Mouse (Mus musculus): ENCODE measurements around the gene Rxrg. TPM values are rescaled to one million over a fixed set of nuclear protein-coding genes. Genes with fewer than 3 reads are reported as not detected.

Rxrg gene
- polyA plus RNA-seq, 1 experiment from 2014 or later: 5.7 TPM

GRCm38 (mm10) chr1:167588747-167589558 lies 9.2 kb upstream of the Rxrg start:
- ATAC-seq (replicated peaks; ENCODE audit: insufficient number of reproducible peaks, low FRiP score, low TSS enrichment, low read depth): no peak
- H3K4me1 ChIP-seq (ENCODE audit: control insufficient read depth, insufficient read depth, low read length): no peaks in the 10 kb centered on the region
- DNase-seq (ENCODE audit: low spot score): no peak
- H3K27me3 ChIP-seq (ENCODE audit: control insufficient read depth, insufficient read depth, low read length): no peaks in the 10 kb centered on the region
- no peak overlapping the region for H3K9ac ChIP-seq (replicated peaks; ENCODE audit: low read length)
- no peaks in the 10 kb centered on the region for H3K9me3 ChIP-seq (replicated peaks; ENCODE audit: control insufficient read depth, low read length)
- WGBS: 87% methylated on average over 16 of the region's 16 CpGs
- no peaks in the 10 kb centered on the region for H3K36me3 ChIP-seq (replicated peaks; ENCODE audit: control insufficient read depth, insufficient read depth, low read depth, low read length)
- no peak overlapping the region for H3K4me2 ChIP-seq (ENCODE audit: low read depth, low read length)
- no peak overlapping the region for H3K4me3 ChIP-seq (ENCODE audit: low read depth, low read length)
- H3K27ac ChIP-seq (replicated peaks; ENCODE audit: low read depth, low read length): no peak overlapping the region

GRCm38 (mm10) chr1:167592175-167592574 lies 6.0 kb upstream of the Rxrg start:
- Histone ChIP-seq H3K4me3 (ENCODE audit: low read depth, low read length) (no peak overlapping the region), H3K27me3 (ENCODE audit: control insufficient read depth, insufficient read depth, low read length) (no peaks in the 10 kb centered on the region), H3K36me3 (replicated peaks; ENCODE audit: control insufficient read depth, insufficient read depth, low read depth, low read length) (no peaks in the 10 kb centered on the region), H3K9ac (replicated peaks; ENCODE audit: low read length) (no peak overlapping the region), H3K27ac (replicated peaks; ENCODE audit: low read depth, low read length) (no peak overlapping the region), H3K9me3 (replicated peaks; ENCODE audit: control insufficient read depth, low read length) (no peaks in the 10 kb centered on the region), H3K4me2 (ENCODE audit: low read depth, low read length) (no peak overlapping the region), H3K4me1 (ENCODE audit: control insufficient read depth, insufficient read depth, low read length) (no peaks in the 10 kb centered on the region)
- WGBS: 86% methylated on average over 8 of the region's 8 CpGs
- DNase-seq (ENCODE audit: low spot score): no peak
- ATAC-seq (replicated peaks; ENCODE audit: insufficient number of reproducible peaks, low FRiP score, low TSS enrichment, low read depth): no peak

- Histone ChIP-seq H3K36me3 (replicated peaks; ENCODE audit: control insufficient read depth, insufficient read depth, low read depth, low read length) (no peaks in the 10 kb centered on the region), H3K9me3 (replicated peaks; ENCODE audit: control insufficient read depth, low read length) (no peaks in the 10 kb centered on the region), H3K27me3 (ENCODE audit: control insufficient read depth, insufficient read depth, low read length) (no peaks in the 10 kb centered on the region; the same call in 1 of the 2 replicates), H3K9ac (replicated peaks; ENCODE audit: low read length) (no peak overlapping the region), H3K4me1 (ENCODE audit: control insufficient read depth, insufficient read depth, low read length) (no peaks in the 10 kb centered on the region), H3K27ac (replicated peaks; ENCODE audit: low read depth, low read length) (no peak overlapping the region), H3K4me2 (ENCODE audit: low read depth, low read length) (peak overlapping the region; percentile 1; the same call in 1 of the 2 replicates), H3K4me3 (ENCODE audit: low read depth, low read length) (no peak overlapping the region; the same call in 1 of the 2 replicates)
- WGBS: 8% methylated on average over 7 of the region's 7 CpGs
- no peak for ATAC-seq (replicated peaks; ENCODE audit: insufficient number of reproducible peaks, low FRiP score, low TSS enrichment, low read depth)
- DNase-seq (ENCODE audit: low spot score): no peak
Observed at GRCm38 (mm10) chr1:167599211-167599735, 1.1 kb downstream of the Rxrg start.

- ATAC-seq (replicated peaks; ENCODE audit: insufficient number of reproducible peaks, low FRiP score, low TSS enrichment, low read depth): no peak
- Histone ChIP-seq H3K4me1 (ENCODE audit: control insufficient read depth, insufficient read depth, low read length) (no peaks in the 10 kb centered on the region), H3K36me3 (replicated peaks; ENCODE audit: control insufficient read depth, insufficient read depth, low read depth, low read length) (no peaks in the 10 kb centered on the region), H3K27ac (replicated peaks; ENCODE audit: low read depth, low read length) (no peak overlapping the region), H3K9ac (replicated peaks; ENCODE audit: low read length) (no peak overlapping the region), H3K4me2 (ENCODE audit: low read depth, low read length) (no peak overlapping the region), H3K4me3 (ENCODE audit: low read depth, low read length) (no peak overlapping the region), H3K27me3 (ENCODE audit: control insufficient read depth, insufficient read depth, low read length) (no peaks in the 10 kb centered on the region), H3K9me3 (replicated peaks; ENCODE audit: control insufficient read depth, low read length) (no peaks in the 10 kb centered on the region)
- no peak for DNase-seq (ENCODE audit: low spot score)
- 35% methylated on average over 9 of the region's 9 CpGs for WGBS
Observed at GRCm38 (mm10) chr1:167608201-167608741, 10.1 kb downstream of the Rxrg start.

- 82% methylated on average over 14 of the region's 14 CpGs for WGBS
- H3K4me1 ChIP-seq (ENCODE audit: control insufficient read depth, insufficient read depth, low read length): no peaks in the 10 kb centered on the region
- DNase-seq (ENCODE audit: low spot score) (no peak), ATAC-seq (replicated peaks; ENCODE audit: insufficient number of reproducible peaks, low FRiP score, low TSS enrichment, low read depth) (no peak)
- no peak overlapping the region for H3K4me3 ChIP-seq (ENCODE audit: low read depth, low read length)
- no peaks in the 10 kb centered on the region for H3K36me3 ChIP-seq (replicated peaks; ENCODE audit: control insufficient read depth, insufficient read depth, low read depth, low read length)
- no peaks in the 10 kb centered on the region for H3K9me3 ChIP-seq (replicated peaks; ENCODE audit: control insufficient read depth, low read length)
- no peaks in the 10 kb centered on the region for H3K27me3 ChIP-seq (ENCODE audit: control insufficient read depth, insufficient read depth, low read length)
- no peak overlapping the region for H3K27ac ChIP-seq (replicated peaks; ENCODE audit: low read depth, low read length)
- H3K4me2 ChIP-seq (ENCODE audit: low read depth, low read length): no peak overlapping the region
- no peak overlapping the region for H3K9ac ChIP-seq (replicated peaks; ENCODE audit: low read length)
Observed at GRCm38 (mm10) chr1:167617131-167617530, 18.9 kb downstream of the Rxrg start.

GRCm38 (mm10) chr1:167617995-167618489 lies 19.9 kb downstream of the Rxrg start:
- Histone ChIP-seq H3K4me1 (ENCODE audit: control insufficient read depth, insufficient read depth, low read length) (no peaks in the 10 kb centered on the region), H3K4me3 (ENCODE audit: low read depth, low read length) (no peak overlapping the region), H3K9me3 (replicated peaks; ENCODE audit: control insufficient read depth, low read length) (no peaks in the 10 kb centered on the region), H3K36me3 (replicated peaks; ENCODE audit: control insufficient read depth, insufficient read depth, low read depth, low read length) (no peaks in the 10 kb centered on the region), H3K27ac (replicated peaks; ENCODE audit: low read depth, low read length) (no peak overlapping the region), H3K4me2 (ENCODE audit: low read depth, low read length) (no peak overlapping the region), H3K27me3 (ENCODE audit: control insufficient read depth, insufficient read depth, low read length) (no peaks in the 10 kb centered on the region), H3K9ac (replicated peaks; ENCODE audit: low read length) (no peak overlapping the region)
- no peak for DNase-seq (ENCODE audit: low spot score)
- no peak; the same call in 1 of the 2 replicates for ATAC-seq (replicated peaks; ENCODE audit: insufficient number of reproducible peaks, low FRiP score, low TSS enrichment, low read depth)
- WGBS: 68% methylated on average over 18 of the region's 18 CpGs

GRCm38 (mm10) chr1:167620206-167620795 lies 22.1 kb downstream of the Rxrg start:
- Histone ChIP-seq H3K9me3 (replicated peaks; ENCODE audit: control insufficient read depth, low read length) (no peaks in the 10 kb centered on the region), H3K9ac (replicated peaks; ENCODE audit: low read length) (no peak overlapping the region), H3K27ac (replicated peaks; ENCODE audit: low read depth, low read length) (no peak overlapping the region), H3K4me2 (ENCODE audit: low read depth, low read length) (no peak overlapping the region), H3K36me3 (replicated peaks; ENCODE audit: control insufficient read depth, insufficient read depth, low read depth, low read length) (no peaks in the 10 kb centered on the region), H3K4me1 (ENCODE audit: control insufficient read depth, insufficient read depth, low read length) (no peaks in the 10 kb centered on the region), H3K27me3 (ENCODE audit: control insufficient read depth, insufficient read depth, low read length) (no peaks in the 10 kb centered on the region), H3K4me3 (ENCODE audit: low read depth, low read length) (no peak overlapping the region)
- WGBS: 56% methylated on average over 15 of the region's 15 CpGs
- DNase-seq (ENCODE audit: low spot score) (no peak), ATAC-seq (replicated peaks; ENCODE audit: insufficient number of reproducible peaks, low FRiP score, low TSS enrichment, low read depth) (no peak)

GRCm38 (mm10) chr1:167625098-167625497 lies 26.9 kb downstream of the Rxrg start:
- H3K27me3 ChIP-seq (ENCODE audit: control insufficient read depth, insufficient read depth, low read length): no peaks in the 10 kb centered on the region
- no peak overlapping the region for H3K27ac ChIP-seq (replicated peaks; ENCODE audit: low read depth, low read length)
- no peaks in the 10 kb centered on the region for H3K36me3 ChIP-seq (replicated peaks; ENCODE audit: control insufficient read depth, insufficient read depth, low read depth, low read length)
- H3K4me3 ChIP-seq (ENCODE audit: low read depth, low read length): no peak overlapping the region
- H3K9me3 ChIP-seq (replicated peaks; ENCODE audit: control insufficient read depth, low read length): no peaks in the 10 kb centered on the region
- H3K4me2 ChIP-seq (ENCODE audit: low read depth, low read length): no peak overlapping the region
- no peak for DNase-seq (ENCODE audit: low spot score)
- WGBS: 77% methylated on average over 3 of the region's 3 CpGs
- no peak for ATAC-seq (replicated peaks; ENCODE audit: insufficient number of reproducible peaks, low FRiP score, low TSS enrichment, low read depth)
- H3K4me1 ChIP-seq (ENCODE audit: control insufficient read depth, insufficient read depth, low read length): no peaks in the 10 kb centered on the region
- no peak overlapping the region for H3K9ac ChIP-seq (replicated peaks; ENCODE audit: low read length)
